Mouse (Mus musculus) kidney, adult 2 months (tissue): ENCODE measurements around the gene Sfmbt1. TPM values are rescaled to one million over a fixed set of nuclear protein-coding genes. Genes with fewer than 3 reads are reported as not detected.
A peak's percentile ranks its signal among the peaks of the same experiment; 100 is the strongest.

Experiments used
- DNase-seq: peaks from one replicate; pipeline ENCODE4 v3.0.0; 2021
- H3K27ac ChIP-seq: fragments of 200-500 bp; 2 replicates; pipeline ENCODE4 v1.5.1; 2012; ENCODE audit warnings: low read depth, low read length, control low read depth, inconsistent platforms; ENCODE audit not compliant: insufficient read depth
- H3K27me3 ChIP-seq: fragments of 200-500 bp; replicated peaks from 2 replicates; pipeline ENCODE4 v1.6.1; 2012; ENCODE audit warnings: mild to moderate bottlenecking, moderate library complexity, low read length, inconsistent platforms; ENCODE audit not compliant: control insufficient read depth, insufficient read depth
- H3K36me3 ChIP-seq: fragments of 200-500 bp; 2 replicates; pipeline ENCODE4 v1.6.1; 2012; ENCODE audit warnings: mild to moderate bottlenecking, moderate library complexity, low read length, inconsistent platforms; ENCODE audit not compliant: control insufficient read depth, insufficient read depth
- H3K4me1 ChIP-seq: fragments of 200-500 bp; 2 replicates; pipeline ENCODE4 v1.6.1; 2011; ENCODE audit warnings: low read length; ENCODE audit not compliant: control insufficient read depth, insufficient read depth
- H3K4me3 ChIP-seq: fragments of 200-500 bp; 2 replicates; pipeline ENCODE4 v1.5.1; 2011; ENCODE audit warnings: mild to moderate bottlenecking, low read depth, low read length, control low read depth; ENCODE audit not compliant: insufficient read depth
- CTCF ChIP-seq: fragments of 200-500 bp; conservative IDR thresholded peaks from 2 replicates; pipeline ENCODE4 v1.5.1; 2011; ENCODE audit warnings: low read depth, mild to moderate bottlenecking, control low read depth, low read length, moderate library complexity, mixed read lengths; ENCODE audit not compliant: insufficient read depth, insufficient read length
- POLR2A ChIP-seq: fragments of 200-500 bp; IDR thresholded peaks from one replicate; pipeline ENCODE4 v1.6.1; 2011; ENCODE audit warnings: low read depth, low read length, control low read depth
- WGBS: fragments of 180-500 bp; shearing (Covaris S2); methylation state at CpG from one replicate; pipeline ENCODE4 v1.1.7; 2018; 5-methylcytosine and 5-hydroxymethylcytosine counted together
- polyA plus RNA-seq: library from polyadenylated mRNA; depleted of rRNA; stranded (reverse); fragments of >200 nt; gene quantifications from 2 replicates; pipeline ENCODE4 v1.2.3, GENCODE M21; 2012

The Sfmbt1 gene
- polyA plus RNA-seq, 1 experiment: 3.3 TPM

GRCm38 (mm10) chr14:30702512-30702911, 12.1 kb upstream of the Sfmbt1 start:
- Histone ChIP-seq H3K4me3 (no peak overlapping the region), H3K4me1 (no peaks in the 10 kb centered on the region), H3K27ac (no peak overlapping the region), H3K36me3 (no peaks in the 10 kb centered on the region), H3K27me3 (no peaks in the 10 kb centered on the region)
- TF ChIP-seq CTCF (no peak), POLR2A (no peak)
- peak; percentile 69 for DNase-seq
- 26% methylated on average over 5 of the region's 5 CpGs for WGBS

- no peak for DNase-seq
- H3K36me3 ChIP-seq: no peaks in the 10 kb centered on the region
- no peak overlapping the region for H3K27ac ChIP-seq
- H3K4me3 ChIP-seq: no peak overlapping the region
- H3K4me1 ChIP-seq: no peaks in the 10 kb centered on the region
- 70% methylated on average over 5 of the region's 5 CpGs for WGBS
- no peaks in the 10 kb centered on the region for H3K27me3 ChIP-seq
- TF ChIP-seq POLR2A (no peak), CTCF (no peak)
These were observed 11.6 kb upstream of the Sfmbt1 start for GRCm38 (mm10) chr14:30703079-30703478.

GRCm38 (mm10) chr14:30704098-30704855, 10.4 kb upstream of the Sfmbt1 start:
- H3K27ac ChIP-seq: no peak overlapping the region
- 79% methylated on average over 8 of the region's 8 CpGs for WGBS
- TF ChIP-seq POLR2A: no peak
- no peak for TF ChIP-seq CTCF

GRCm38 (mm10) chr14:30711892-30712291, 2.8 kb upstream of the Sfmbt1 start:
- no peaks in the 10 kb centered on the region for H3K36me3 ChIP-seq
- TF ChIP-seq POLR2A (no peak), CTCF (no peak)
- no peak for DNase-seq
- H3K4me1 ChIP-seq: peaks cover under 1% of the 10 kb centered on the region; the same call in 1 of the 2 replicates
- H3K27me3 ChIP-seq: no peaks in the 10 kb centered on the region
- no peak overlapping the region for H3K4me3 ChIP-seq
- no peak overlapping the region for H3K27ac ChIP-seq
- 95% methylated on average over 2 of the region's 2 CpGs for WGBS

More at GRCm38 (mm10) chr14:30704098-30704855, 10.4 kb upstream of the Sfmbt1 start:
- Histone ChIP-seq H3K27me3 (no peaks in the 10 kb centered on the region), H3K4me3 (no peak overlapping the region), H3K4me1 (no peaks in the 10 kb centered on the region), H3K36me3 (no peaks in the 10 kb centered on the region)
- no peak for DNase-seq

- no peak overlapping the region for H3K27ac ChIP-seq
- H3K4me3 ChIP-seq: no peak overlapping the region
- WGBS: 76% methylated on average over 1 of the region's 1 CpGs
- H3K36me3 ChIP-seq: no peaks in the 10 kb centered on the region
- no peak for DNase-seq
- H3K4me1 ChIP-seq: peaks cover 9% of the 10 kb centered on the region; the same call in 1 of the 2 replicates
- no peaks in the 10 kb centered on the region for H3K27me3 ChIP-seq
- TF ChIP-seq CTCF (no peak), POLR2A (no peak)
These were observed 880 bp upstream of the Sfmbt1 start for GRCm38 (mm10) chr14:30713769-30714168.

GRCm38 (mm10) chr14:30715618-30716050, 985 bp downstream of the Sfmbt1 start:
- peak; percentile 88 for DNase-seq
- peaks cover 9% of the 10 kb centered on the region; the same call in 1 of the 2 replicates for H3K4me1 ChIP-seq
- H3K4me3 ChIP-seq: peak overlapping the region; percentile 67
- no peaks in the 10 kb centered on the region for H3K36me3 ChIP-seq
- TF ChIP-seq POLR2A: no peak
- TF ChIP-seq CTCF: no peak
- H3K27me3 ChIP-seq: no peaks in the 10 kb centered on the region
- 0 out of 2 replicates have a peak overlapping the region, but pooled peaks have one; percentile 29 for H3K27ac ChIP-seq
- WGBS: under 1% methylated on average over 68 of the region's 68 CpGs
